Mouse (Mus musculus) limb, embryonic 11.5 days (tissue): ENCODE measurements around the gene Stat5a. TPM values are rescaled to one million over a fixed set of nuclear protein-coding genes. Genes with fewer than 3 reads are reported as not detected.

Experiments
- ATAC-seq: fragments of 200-750 bp; cut with Nextera tagmentation; 2 replicates; pipeline ENCODE4 v1.8.0; 2017; ENCODE audit warnings: low read depth; ENCODE audit not compliant: insufficient number of reproducible peaks, low FRiP score, low TSS enrichment
- DNase-seq: peaks from one replicate; pipeline ENCODE4 v3.0.0-alpha.2; 2015; ENCODE audit warnings: low spot score
- H3K27ac ChIP-seq: fragments of 300-500 bp; sonication (generic); replicated peaks from 2 replicates; pipeline ENCODE4 v1.5.1; 2014; ENCODE audit warnings: low read depth, mild to moderate bottlenecking, low read length
- H3K27me3 ChIP-seq: fragments of 300-500 bp; sonication (generic); 2 replicates; pipeline ENCODE4 v1.6.1; 2014; ENCODE audit warnings: mild to moderate bottlenecking, low read length, mixed read lengths; ENCODE audit not compliant: control insufficient read depth, insufficient read depth
- H3K36me3 ChIP-seq: fragments of 300-500 bp; sonication (generic); 2 replicates; pipeline ENCODE4 v1.6.1; 2014; ENCODE audit warnings: mild to moderate bottlenecking, low read length, moderate library complexity, mixed read lengths; ENCODE audit not compliant: control insufficient read depth, insufficient read depth
- H3K4me1 ChIP-seq: fragments of 300-500 bp; sonication (generic); 2 replicates; pipeline ENCODE4 v1.6.1; 2014; ENCODE audit warnings: low read length, mixed read lengths; ENCODE audit not compliant: control insufficient read depth, insufficient read depth
- H3K4me2 ChIP-seq: fragments of 300-500 bp; sonication (generic); 2 replicates; pipeline ENCODE4 v1.6.1; 2014; ENCODE audit warnings: low read depth, mild to moderate bottlenecking, moderate library complexity; ENCODE audit not compliant: severe bottlenecking
- H3K4me3 ChIP-seq: fragments of 300-500 bp; sonication (generic); 2 replicates; pipeline ENCODE4 v1.5.1; 2014; ENCODE audit warnings: low read depth, low read length
- H3K9ac ChIP-seq: fragments of 300-500 bp; sonication (generic); 2 replicates; pipeline ENCODE4 v1.6.1; 2014; ENCODE audit warnings: mild to moderate bottlenecking, low read length
- H3K9me3 ChIP-seq: fragments of 300-500 bp; sonication (generic); 2 replicates; pipeline ENCODE4 v1.6.1; 2016; ENCODE audit warnings: low read length; ENCODE audit not compliant: control insufficient read depth
- WGBS: fragments of 180-500 bp; shearing (Covaris S2); extraction: QIAGEN DNeasy Blood & Tissue Kit; methylation state at CpG from one replicate; pipeline ENCODE4 v1.1.7; 2014; 5-methylcytosine and 5-hydroxymethylcytosine counted together
- polyA plus RNA-seq: library from polyadenylated mRNA; unstranded; fragments of >200 nt; fragmentation: Nextera tagmentation; extraction: Ambion mirVana; gene quantifications from 2 replicates; pipeline ENCODE4 v1.2.1, GENCODE M21; 2014

The Stat5a gene
- polyA plus RNA-seq, 1 experiment from 2014 or later: 1.9 TPM

DNA sequence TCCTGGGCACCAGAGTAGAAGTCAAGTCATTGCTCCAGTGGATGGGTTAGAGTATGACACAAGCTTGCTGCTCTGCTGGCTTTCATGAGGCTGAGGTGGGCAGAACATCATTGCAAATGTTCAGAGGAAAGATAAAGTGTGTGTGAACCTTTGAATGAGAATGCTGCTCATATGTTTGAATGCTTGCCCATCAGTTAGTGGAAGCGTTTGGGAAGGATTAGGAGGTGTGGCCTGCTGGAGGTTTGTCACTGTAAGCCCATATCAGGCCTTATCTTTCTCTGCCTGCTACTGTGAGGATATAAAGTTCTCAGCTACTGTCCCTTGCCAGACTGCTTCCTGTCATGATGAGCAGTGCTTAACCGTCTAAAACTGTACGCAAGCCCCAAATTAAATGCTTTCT, 55.9 kb downstream of the Stat5a start:
- Histone ChIP-seq H3K36me3 (no peaks in the 10 kb centered on the region), H3K4me2 (no peak overlapping the region), H3K4me1 (no peaks in the 10 kb centered on the region), H3K9me3 (0 out of 2 replicates have a peak, but pooled peaks cover 2% of the 10 kb centered on the region), H3K27me3 (no peaks in the 10 kb centered on the region), H3K9ac (no peak overlapping the region), H3K27ac (no peak overlapping the region), H3K4me3 (no peak overlapping the region)
- no peak for ATAC-seq
- DNase-seq: no peak
- WGBS: 95% methylated on average over 3 of the region's 3 CpGs

DNA sequence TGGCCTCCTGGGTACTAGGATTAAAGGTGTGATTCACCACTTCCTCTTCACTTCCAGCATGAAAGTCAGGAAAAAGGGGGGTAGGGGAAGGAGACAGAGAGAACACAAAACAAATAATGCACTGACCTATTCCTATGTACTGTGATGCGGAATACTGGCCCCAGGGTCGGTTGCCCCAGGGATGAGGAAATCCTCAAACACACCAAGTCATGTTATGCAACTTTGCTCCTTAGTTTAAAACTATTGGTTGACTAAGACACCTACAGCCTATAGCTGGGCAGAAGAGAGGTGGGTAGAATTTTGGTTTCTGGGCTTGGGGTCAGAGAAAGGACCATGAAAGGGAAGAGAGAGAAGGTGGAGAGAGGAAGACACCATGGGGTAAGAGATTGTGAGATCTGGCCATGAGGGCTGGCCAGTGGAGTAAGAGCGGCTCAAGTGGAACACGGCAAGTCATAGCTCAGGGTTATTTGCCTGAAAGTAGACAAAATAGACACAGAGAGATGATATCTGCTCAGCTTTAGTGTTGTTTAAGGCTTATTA, 57.4 kb downstream of the Stat5a start:
- Histone ChIP-seq H3K9me3 (0 out of 2 replicates have a peak, but pooled peaks cover 2% of the 10 kb centered on the region), H3K4me3 (no peak overlapping the region), H3K4me2 (no peak overlapping the region), H3K9ac (no peak overlapping the region), H3K27me3 (no peaks in the 10 kb centered on the region), H3K27ac (no peak overlapping the region), H3K36me3 (no peaks in the 10 kb centered on the region), H3K4me1 (no peaks in the 10 kb centered on the region)
- 93% methylated on average over 4 of the region's 4 CpGs for WGBS
- DNase-seq: no peak
- no peak for ATAC-seq

DNA sequence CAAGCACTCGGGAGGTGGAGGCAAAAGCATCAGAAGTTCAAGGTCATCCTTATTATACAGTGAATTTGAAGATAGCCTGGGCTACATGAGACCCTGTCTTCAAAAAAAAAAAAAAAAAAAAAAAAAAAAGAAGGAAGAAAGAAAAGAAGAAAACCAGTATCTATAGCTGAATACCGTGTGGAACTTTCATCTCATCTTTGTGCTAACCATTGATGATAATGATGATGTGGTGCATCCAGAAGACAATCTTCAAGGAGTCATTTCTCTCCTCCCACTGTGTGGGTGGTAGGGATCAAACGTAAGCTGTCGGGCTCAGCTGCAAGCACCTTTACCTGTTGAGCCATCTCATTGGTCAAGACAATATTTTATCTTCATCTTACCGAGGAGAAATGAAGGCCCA, 58.9 kb downstream of the Stat5a start:
- no peaks in the 10 kb centered on the region for H3K36me3 ChIP-seq
- H3K4me3 ChIP-seq: no peak overlapping the region
- H3K4me2 ChIP-seq: no peak overlapping the region
- no peaks in the 10 kb centered on the region for H3K27me3 ChIP-seq
- 0 out of 2 replicates have a peak, but pooled peaks cover 2% of the 10 kb centered on the region for H3K9me3 ChIP-seq
- DNase-seq (no peak), ATAC-seq (no peak)
- no peak overlapping the region for H3K9ac ChIP-seq
- H3K4me1 ChIP-seq: no peaks in the 10 kb centered on the region
- 91% methylated on average over 5 of the region's 5 CpGs for WGBS
- H3K27ac ChIP-seq: no peak overlapping the region

- no peak overlapping the region for H3K9ac ChIP-seq
- H3K4me3 ChIP-seq: no peak overlapping the region
- H3K4me1 ChIP-seq: no peaks in the 10 kb centered on the region
- no peaks in the 10 kb centered on the region for H3K9me3 ChIP-seq
- DNase-seq (no peak), ATAC-seq (no peak)
- no peak overlapping the region for H3K4me2 ChIP-seq
- H3K27ac ChIP-seq: no peak overlapping the region
- 95% methylated on average over 4 of the region's 4 CpGs for WGBS
- H3K27me3 ChIP-seq: no peaks in the 10 kb centered on the region
- no peaks in the 10 kb centered on the region for H3K36me3 ChIP-seq
Measured at GRCm38 (mm10) chr11:100920887-100921624, 61.9 kb downstream of the Stat5a start.

GRCm38 (mm10) chr11:100924386-100924919, 65.3 kb downstream of the Stat5a start:
- Histone ChIP-seq H3K9ac (no peak overlapping the region), H3K9me3 (no peaks in the 10 kb centered on the region), H3K36me3 (no peaks in the 10 kb centered on the region), H3K27me3 (no peaks in the 10 kb centered on the region), H3K4me1 (no peaks in the 10 kb centered on the region), H3K4me2 (no peak overlapping the region), H3K4me3 (no peak overlapping the region), H3K27ac (no peak overlapping the region)
- WGBS: 97% methylated on average over 1 of the region's 1 CpGs
- ATAC-seq: no peak
- DNase-seq: no peak

GRCm38 (mm10) chr11:100927386-100927785, 68.2 kb downstream of the Stat5a start:
- Histone ChIP-seq H3K9me3 (no peaks in the 10 kb centered on the region), H3K36me3 (no peaks in the 10 kb centered on the region), H3K27ac (no peak overlapping the region), H3K4me2 (no peak overlapping the region), H3K4me1 (no peaks in the 10 kb centered on the region), H3K9ac (no peak overlapping the region), H3K4me3 (no peak overlapping the region), H3K27me3 (no peaks in the 10 kb centered on the region)
- WGBS: 89% methylated on average over 3 of the region's 3 CpGs
- no peak for DNase-seq
- ATAC-seq: no peak

DNA sequence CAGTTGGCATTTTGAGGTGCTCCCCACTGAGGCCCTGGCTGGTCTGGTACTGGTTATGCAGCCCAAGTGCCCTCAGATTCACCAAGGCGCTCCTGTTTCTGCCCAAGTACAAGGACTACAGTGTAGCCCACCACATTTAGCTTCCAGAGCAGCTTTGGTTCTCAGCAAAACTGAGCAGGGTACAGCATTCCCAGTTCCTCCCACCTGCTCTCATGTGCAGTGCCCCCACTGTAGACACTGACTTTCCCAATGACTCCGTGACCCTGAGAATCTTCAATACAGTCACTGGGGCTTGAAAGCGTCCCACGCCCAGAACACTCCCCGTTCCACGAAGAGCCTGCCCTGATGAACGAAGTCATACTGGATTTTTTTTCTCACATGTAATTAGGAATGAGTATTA, 71.5 kb downstream of the Stat5a start:
- Histone ChIP-seq H3K4me2 (no peak overlapping the region), H3K27me3 (no peaks in the 10 kb centered on the region), H3K4me3 (no peak overlapping the region), H3K36me3 (no peaks in the 10 kb centered on the region), H3K27ac (no peak overlapping the region), H3K4me1 (no peaks in the 10 kb centered on the region), H3K9me3 (no peaks in the 10 kb centered on the region), H3K9ac (no peak overlapping the region)
- ATAC-seq: no peak
- 85% methylated on average over 7 of the region's 7 CpGs for whole genome bisulfite sequencing
- no peak for DNase-seq

- ATAC-seq: no peak
- Histone ChIP-seq H3K27ac (no peak overlapping the region), H3K9ac (no peak overlapping the region), H3K36me3 (no peaks in the 10 kb centered on the region), H3K4me1 (no peaks in the 10 kb centered on the region), H3K4me2 (no peak overlapping the region), H3K9me3 (no peaks in the 10 kb centered on the region), H3K4me3 (no peak overlapping the region), H3K27me3 (no peaks in the 10 kb centered on the region)
- 56% methylated on average over 12 of the region's 12 CpGs for WGBS
- no peak for DNase-seq
Measured at GRCm38 (mm10) chr11:100931254-100931921, 72.2 kb downstream of the Stat5a start.
